Mouse (Mus musculus): Measurements from ENCODE around the gene Bptf.

DNA sequence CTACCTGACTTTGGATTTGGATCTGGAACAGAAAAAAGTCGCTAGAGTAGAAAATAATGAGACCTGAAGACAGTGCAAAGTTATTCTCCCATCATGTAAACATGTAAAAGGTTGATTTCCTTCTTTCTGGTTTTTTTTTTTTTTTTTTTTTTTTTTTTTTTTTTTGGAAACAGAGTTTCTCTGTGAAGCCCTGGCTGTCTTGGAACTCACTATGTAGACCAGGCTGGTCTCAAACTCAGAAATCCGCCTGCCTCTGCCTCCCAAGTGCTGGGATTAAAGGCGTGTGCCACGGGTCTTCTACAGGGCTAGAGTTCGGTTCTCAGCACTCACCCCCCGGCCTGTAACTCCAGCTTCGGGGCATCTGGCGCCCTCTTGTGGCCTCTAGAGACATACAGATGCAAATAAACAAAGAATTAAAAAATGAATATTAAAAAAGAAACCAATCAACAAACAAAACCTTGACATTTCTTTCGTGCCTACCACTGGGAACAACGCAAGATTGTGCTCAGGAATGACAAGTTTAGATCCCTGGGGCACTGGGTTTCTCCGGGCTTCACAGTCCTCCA, 117.8 kb downstream of the Bptf start:
- TF ChIP-seq CTCF (IDR thresholded peaks at IDR 0.05; ENCODE audit: borderline replicate concordance, extremely low read depth, insufficient read depth, insufficient read length): no peak
- TF ChIP-seq POLR2A (IDR thresholded peaks at IDR 0.05; ENCODE audit: borderline replicate concordance, extremely low read depth, insufficient read depth, insufficient read length, poor library complexity, severe bottlenecking): no peak

Measured in brain, embryonic 14.5 days (tissue).